Mouse (Mus musculus): ENCODE data around the gene Abraxas2.

Gene Abraxas2

DNA sequence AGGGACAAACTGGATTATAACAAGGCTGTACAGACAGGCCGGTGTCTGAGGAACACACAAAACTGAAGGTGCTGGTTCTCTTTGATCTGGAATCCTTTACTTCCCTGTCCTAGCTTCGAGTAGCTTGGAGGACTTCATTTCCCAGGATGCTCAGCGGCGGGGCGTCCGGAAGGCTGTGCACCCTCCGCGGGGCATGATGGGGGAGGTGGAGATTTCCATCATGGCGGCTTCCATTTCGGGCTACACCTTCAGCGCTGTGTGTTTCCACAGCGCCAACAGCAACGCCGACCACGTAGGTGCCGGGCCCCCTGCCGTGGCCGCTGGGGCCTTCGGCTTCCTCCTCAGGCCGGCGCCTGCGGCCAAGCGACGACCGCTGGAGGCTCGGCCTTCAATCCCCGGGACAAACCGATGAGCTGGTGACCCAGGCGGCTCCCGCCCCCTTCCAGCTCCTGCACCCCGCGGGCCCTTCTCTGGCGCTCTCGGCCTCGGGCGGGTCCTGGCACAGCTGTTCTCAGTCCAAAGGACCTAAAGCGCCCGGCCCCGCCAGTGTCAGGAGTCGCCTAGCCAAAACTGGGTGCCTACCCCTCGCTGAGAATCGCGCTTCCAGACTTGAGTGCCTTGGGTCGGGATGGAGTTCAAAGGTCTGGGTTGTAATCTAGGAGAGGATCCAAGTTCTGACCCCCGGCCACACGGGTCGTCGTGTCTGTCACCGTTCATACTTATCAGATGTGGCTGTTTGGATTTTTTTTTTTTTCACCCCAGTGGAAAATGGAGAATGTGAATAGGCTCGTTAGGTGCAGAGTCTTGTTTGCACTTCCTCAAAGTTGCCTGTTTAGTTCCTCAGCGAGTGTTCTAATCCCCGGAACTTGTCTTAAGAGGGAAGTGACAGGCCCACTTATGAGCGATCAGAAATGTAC lies at the start of gene Abraxas2:
Gene Abraxas2 (plus strand): TSS at position 184 of the 917 bp plus-strand sequence.
- DNase-seq (ENCODE audit: extremely low read depth, insufficient read length, low spot score), result peak; percentile 85

DNA sequence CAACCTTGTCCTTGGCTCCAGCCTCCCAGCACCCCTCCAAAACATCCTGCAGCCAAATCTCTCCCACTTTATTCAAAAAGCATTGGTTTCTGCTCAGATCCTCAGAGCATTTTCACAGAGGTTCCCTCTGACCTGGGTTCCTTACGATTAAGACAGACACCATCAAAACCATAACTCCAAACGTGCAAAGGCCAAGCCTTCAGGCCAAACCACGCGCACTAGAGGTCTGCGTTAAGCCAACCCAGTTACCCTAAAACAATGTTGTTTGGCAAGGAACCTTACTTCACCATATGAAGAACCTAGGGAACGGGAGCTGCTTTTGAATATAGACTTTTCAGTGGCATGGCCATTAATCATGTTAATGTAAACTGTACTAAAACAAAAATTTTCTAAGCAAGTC lies 49.3 kb upstream of the Abraxas2 start:
- no peak for DNase-seq (ENCODE audit: extremely low read depth, insufficient read length, low spot score)

DNA sequence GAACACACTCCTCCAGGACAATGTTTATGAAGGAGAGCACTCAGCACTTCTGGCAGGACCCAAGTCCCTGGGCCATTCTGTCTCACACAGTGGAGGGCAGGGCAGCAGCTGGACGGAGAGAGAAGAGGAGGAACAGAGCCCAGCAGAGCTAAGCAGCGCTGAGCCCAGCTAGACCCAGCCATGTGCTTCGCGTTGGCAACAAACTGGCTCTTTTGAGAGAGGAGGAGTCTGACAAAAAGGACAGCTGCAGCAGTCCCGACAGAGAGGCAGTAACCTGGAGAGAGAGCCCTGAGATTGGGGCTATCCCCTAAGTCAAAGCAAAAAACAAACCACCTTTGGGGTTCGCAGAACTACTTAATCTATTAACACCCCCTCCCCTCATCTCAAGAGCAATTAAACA lies 48.7 kb upstream of the Abraxas2 start:
- DNase-seq (ENCODE audit: extremely low read depth, insufficient read length, low spot score), result no peak

DNA sequence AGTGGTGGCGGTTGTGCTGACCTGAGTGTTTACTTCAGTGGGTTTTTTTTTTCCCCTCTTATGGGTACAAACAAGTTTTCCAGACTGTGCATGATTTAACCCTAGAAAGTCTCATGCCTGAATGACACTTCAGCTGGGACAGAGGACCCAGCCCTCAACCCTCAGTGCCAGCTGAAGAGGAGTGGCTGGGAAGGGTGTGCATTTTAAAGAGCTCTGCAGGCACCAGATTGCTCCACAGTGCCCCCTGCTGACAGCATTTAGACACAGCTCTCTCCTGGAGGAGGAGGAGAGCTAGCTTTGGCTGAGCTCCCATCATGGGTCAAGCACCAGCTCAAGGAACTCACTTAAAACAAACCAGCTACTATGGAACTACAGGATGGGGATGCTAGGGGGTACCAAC lies 48.1 kb upstream of the Abraxas2 start:
- DNase-seq (ENCODE audit: extremely low read depth, insufficient read length, low spot score), result peak; percentile 60

DNA sequence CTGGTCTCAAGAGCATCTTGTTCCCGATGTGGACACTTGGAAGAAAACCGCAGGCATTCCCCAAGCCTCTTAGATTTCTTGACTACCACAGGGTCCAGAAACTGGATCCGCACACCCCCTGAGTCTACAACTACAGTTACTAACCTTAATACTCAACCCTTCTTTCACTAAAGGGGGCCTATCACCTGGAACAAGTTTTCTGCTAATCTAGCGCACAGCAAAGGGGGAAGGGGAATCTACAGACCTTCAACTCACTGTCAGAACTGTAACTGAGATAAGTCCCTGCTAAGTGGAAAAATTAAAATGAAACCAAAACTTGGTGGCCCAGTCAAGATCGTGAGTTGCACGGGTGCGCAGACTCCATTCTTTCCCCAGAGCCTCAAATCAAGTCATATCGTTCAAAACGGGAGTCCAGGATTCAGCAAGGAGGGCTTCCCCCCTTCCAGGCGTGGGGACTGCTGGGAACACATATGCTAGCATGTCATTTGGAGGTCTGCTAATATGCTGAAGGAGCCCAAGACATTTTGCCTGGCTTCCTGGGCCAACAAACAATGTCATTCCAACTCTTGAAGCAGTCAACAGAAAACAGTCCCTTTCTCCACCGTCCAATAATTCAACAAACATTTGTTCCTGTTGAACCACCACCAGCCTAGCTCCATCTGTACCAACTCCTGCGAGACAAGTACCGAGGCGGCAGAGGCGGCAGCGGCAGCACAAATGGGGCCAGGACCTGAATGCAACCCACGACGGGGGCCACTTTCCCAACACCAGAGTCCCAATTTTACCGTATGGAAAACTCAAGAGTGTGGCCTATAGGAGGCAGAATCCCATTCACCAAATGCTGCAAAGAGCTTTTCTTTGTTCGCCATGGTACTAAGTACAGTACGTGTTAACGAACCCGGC lies 47.1 kb upstream of the Abraxas2 start:
- peak; percentile 65 for DNase-seq (ENCODE audit: extremely low read depth, insufficient read length, low spot score)

DNA sequence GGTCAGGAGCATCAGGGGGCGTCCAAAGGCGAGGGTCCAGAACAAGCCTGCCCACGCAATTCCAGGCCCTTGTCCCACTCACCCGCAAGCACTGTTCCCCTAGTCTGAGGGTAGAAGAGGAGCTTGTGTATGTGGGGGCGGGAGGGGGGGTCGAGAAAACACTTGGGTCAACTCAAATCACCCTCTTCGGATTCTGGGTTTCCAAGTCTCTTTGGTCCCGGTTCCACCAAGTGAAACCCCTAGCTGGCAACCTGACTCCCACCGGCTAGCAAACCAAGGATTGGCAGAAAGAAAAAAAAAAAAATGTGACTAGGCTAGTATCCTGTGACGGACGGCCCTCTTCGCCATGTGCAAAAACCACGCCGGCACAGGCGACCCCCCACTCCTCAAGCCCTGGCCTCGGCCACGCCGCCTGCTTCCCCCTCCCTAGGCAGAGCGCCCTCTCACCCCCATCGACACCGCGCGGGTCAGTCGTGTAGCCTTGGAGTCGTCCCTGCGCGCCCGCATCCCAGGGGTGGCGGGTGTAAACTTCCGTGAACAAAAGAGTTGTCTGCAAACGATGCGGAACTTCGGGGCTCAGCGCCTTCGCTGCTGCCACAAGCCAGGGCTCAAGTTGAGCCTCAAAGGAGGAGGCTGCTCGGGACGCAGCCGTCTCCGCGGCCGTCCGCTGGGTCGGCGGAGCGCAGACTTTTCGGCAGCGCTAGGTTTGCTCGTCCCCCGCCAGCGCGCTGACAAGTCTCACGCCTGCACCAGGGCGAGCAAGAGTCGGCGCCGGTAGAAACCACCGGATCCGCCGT lies 46.2 kb upstream of the Abraxas2 start:
- peak; percentile 78 for DNase-seq (ENCODE audit: extremely low read depth, insufficient read length, low spot score)

DNA sequence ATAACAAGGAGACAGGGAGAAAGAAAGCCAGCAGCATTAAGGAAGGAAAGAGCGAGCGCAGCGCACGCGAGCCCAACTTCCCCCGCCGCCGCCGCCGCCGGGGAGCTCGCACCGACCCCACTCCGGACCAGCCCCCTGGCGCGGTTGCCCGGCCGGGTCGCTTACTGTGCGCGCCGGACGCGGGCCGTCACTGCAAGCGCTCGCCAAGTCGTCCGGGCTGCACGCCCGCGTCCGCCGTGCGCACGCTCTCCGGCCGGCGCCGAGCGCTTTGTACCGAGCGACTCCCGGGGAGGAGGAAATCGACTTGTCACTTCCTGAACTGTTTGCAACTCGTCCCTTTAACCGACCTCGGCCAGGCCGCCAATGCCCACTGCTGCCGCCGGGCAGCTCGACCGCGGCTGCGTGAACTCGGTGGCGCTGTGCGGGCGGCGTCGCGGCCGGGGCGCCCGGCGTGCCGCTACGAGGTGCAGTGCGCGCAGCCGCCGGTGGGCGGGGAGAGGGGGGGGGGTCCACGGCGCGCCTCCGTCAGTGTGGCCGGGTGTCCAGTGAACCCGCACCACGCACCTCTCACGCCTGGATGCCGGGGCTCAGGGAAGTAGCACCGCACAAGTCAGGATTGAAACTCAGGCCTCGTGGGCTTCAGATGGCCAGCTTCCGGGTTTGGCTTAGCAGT lies 45.5 kb upstream of the Abraxas2 start, which contains the start of gene Fam53b:
Gene Fam53b (minus strand): TSS at position 471 of the 673 bp plus-strand sequence.
- peak; percentile 87 for DNase-seq (ENCODE audit: extremely low read depth, insufficient read length, low spot score)

DNA sequence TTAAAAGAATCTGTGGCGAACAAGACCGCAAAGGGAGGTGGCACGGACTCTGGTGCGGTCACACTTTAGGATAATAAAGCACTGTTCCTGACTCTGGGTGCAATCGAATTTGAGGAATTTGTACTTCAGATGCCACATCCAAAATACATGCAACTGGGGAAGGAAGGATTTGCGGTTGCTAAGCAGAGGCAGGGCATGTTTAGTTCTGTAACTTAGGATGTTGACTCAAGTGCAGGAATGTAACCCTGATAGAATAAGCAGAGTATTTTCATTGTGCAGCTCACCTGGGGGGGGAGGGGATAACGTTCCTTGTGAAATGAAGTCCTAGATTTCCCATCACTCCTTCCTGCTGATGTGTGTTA lies 45.0 kb upstream of the Abraxas2 start:
- no peak for DNase-seq (ENCODE audit: extremely low read depth, insufficient read length, low spot score)

DNA sequence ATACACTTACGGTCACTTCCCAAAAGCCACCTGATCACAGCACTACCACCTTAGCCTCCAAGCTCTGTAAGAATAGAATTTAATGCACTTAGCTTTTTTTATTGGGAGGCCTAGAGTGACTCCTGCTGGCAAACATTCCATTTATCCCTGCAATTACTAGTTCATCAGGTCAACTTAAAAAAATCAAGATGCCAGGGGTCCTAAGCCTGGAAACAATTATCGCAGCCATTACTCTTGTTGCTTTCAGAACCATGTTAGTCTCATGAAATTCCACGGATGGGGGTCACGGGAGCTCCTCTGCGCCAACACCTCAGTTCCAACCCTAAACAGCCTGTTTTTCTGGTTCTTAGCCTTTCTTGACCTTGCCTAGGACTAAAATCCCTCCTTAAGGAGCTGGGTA lies 43.9 kb upstream of the Abraxas2 start:
- no peak for DNase-seq (ENCODE audit: extremely low read depth, insufficient read length, low spot score)

DNA sequence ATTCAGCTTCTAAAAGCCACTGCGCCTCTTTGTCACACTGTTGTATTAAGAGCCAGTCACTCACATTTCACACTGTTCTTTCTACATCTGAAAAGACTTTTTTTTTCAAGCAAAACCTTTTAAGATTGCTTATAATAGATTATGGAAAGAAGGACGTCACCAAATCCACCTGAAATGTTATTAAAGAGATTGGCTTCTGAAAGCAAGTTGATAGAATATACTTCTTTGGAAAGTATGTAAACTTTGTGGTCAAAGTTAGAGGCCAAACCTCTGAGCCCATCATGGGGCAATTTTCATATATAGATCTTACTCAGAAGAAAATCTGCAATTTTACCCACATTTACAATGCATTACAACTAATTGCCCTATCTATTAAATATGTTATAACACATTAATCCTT lies 42.5 kb upstream of the Abraxas2 start:
- DNase-seq (ENCODE audit: extremely low read depth, insufficient read length, low spot score), result no peak

DNA sequence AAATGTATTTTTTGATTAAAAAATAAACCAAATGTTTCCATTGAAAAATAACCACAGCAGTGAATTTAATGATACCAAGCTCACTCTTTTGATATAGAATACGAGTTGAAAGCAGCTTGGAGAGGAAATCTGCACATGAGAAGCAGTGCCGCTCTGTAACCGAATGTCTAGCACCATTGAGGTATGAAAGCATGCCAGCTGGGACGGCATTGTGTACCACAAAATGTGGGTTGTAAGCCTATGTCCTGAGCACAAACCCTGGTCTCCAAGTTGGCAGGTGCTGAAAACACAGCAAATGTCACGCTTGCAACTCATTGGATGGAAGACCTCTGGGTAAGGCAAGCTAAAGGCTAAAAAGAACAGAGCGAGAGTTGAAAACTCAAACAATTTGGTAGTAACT lies 42.0 kb upstream of the Abraxas2 start:
- no peak for DNase-seq (ENCODE audit: extremely low read depth, insufficient read length, low spot score)

DNA sequence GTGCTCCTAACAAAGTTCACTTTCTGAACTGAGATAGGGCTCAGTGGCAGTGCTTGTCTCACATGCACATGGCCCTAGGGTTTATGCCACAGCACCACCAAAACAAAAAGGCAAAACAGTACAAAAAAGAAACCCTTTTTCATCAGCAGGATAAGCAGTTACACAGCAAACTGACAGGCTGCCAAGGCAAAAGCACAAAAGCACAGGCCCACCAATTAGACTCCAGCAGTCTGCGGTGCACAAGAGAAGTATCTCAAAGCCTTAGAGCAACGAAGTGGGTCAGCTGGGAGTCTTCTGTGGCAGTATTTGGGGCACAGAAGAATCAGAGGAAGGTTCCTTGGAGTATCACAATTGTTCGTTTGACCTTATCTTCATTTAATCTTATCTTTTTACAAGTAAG lies 38.3 kb upstream of the Abraxas2 start:
- DNase-seq (ENCODE audit: extremely low read depth, insufficient read length, low spot score), result no peak

DNA sequence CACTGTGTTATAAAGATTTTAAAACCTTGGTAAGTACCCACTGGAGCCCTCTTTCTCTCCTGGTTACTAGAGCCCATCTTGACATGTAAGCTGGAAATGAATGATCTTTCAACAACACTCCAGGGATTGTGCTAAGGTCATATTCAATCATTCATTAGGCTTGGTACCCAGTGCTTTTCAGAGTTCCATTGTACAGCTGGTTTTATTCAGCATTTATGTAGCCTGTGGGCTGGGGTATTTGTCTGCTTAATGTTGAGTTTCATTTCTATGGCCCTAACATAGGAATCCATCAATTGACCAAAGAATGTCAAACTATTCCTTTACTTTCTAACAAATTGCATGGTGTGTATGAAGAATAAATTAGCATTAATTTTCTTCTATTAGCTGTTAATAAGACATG lies 35.2 kb upstream of the Abraxas2 start:
- no peak for DNase-seq (ENCODE audit: extremely low read depth, insufficient read length, low spot score)

DNA sequence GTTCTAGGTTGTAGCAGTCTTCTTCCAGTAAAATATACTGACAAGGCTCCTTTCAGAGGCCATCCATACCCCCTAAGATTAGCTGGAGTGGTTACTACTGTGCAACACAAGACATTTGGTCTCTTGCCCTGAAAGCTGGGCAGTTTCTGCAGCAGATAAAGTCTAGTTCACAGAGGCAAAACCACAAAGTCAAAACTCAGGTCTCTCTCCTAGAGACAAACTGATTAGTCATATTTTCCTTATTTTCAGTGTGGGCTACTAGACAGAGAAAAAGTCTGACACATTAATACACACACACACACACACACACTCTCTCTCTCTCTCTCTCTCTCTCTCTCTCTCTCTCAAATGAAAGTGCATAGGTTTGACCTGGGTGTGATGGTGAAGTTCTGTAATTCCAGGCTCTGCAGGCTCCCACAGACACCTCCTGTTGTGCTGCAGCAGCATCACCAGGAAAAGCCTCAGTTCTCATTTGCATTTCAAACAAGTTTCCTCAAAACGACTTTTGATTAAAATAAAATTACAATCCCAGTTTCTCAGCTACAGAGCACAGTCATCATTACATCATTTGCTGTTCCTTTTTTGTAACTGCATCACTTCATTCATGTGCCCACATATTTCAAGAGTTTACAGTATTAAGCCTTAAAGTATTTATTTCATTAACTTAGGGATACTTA lies 34.5 kb upstream of the Abraxas2 start:
- peak; percentile 43 for DNase-seq (ENCODE audit: extremely low read depth, insufficient read length, low spot score)

DNA sequence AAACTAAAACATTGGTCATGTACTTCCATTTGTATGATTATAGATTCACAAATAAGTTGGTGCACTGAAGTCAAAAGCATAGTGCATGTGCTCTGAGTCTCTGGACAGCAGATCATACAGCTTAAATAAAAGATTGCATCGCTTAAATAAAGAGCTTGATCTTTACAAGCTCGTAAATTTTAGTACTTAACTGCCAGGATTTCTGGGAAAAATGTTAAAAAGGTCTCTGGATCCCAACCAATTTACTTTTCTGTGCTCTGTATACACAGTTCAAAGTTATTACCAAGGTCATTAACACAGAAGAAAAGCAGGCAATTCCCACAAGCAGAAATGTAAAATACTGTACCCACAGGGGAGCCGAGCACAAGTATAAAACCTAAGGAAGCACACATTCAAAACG lies 28.1 kb upstream of the Abraxas2 start:
- DNase-seq (ENCODE audit: extremely low read depth, insufficient read length, low spot score), result no peak

DNA sequence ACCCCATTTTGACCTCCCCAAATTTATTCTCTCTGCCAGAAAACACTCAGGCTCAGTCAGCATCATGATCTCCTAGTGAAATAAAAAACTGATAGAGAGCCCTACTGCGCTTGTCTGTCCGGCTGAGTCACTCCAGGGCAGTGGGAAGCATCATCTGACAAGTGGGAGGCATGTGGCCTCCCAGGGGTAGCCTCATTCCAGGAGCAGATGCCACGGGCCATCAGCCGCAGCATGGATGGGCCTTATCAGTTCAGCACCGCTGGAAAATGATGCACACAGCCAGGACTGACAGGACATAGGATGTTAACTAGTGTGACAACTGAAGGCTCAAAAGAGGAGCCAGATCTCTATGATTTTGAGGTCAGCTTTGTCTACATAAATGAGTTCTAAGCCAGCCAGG lies 17.7 kb upstream of the Abraxas2 start:
- no peak for DNase-seq (ENCODE audit: extremely low read depth, insufficient read length, low spot score)

DNA sequence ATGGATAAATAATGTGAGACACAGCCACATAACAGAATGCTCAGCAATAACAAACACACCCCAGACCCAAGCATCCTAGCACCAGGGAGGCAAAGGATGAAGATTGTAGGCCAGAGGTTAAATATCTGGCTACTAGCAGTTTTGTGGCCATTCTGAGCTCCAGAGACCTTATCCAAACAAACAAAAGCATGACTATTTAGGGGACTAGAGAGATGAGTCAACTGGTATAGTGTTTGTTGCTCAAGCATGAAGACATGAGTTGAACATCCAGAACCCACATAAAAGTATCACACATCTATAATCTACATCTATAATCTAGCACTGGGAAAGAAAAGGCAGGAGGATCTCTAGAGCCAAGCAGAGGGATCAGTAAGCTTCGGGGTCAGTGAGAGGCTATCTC lies 16.6 kb upstream of the Abraxas2 start:
- DNase-seq (ENCODE audit: extremely low read depth, insufficient read length, low spot score), result no peak

DNA sequence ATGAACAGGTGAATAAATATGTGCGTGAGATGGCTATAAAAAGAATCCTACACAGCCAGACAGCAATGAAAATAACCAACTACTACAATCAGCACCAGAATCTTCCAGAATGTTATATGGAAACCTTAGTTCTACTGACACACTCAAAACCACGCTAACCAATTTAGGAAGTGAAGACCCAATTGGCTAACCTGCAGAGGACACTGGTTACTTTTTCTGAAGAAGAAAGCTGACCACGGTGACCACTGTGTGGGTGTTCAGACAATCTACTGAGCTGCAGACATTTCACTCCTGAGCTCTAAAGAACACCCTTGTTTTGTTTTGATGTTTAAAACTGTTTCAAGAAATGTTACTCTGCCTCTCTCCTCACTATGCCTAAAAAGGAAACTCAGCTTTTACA lies 15.9 kb upstream of the Abraxas2 start:
- no peak for DNase-seq (ENCODE audit: extremely low read depth, insufficient read length, low spot score)

DNA sequence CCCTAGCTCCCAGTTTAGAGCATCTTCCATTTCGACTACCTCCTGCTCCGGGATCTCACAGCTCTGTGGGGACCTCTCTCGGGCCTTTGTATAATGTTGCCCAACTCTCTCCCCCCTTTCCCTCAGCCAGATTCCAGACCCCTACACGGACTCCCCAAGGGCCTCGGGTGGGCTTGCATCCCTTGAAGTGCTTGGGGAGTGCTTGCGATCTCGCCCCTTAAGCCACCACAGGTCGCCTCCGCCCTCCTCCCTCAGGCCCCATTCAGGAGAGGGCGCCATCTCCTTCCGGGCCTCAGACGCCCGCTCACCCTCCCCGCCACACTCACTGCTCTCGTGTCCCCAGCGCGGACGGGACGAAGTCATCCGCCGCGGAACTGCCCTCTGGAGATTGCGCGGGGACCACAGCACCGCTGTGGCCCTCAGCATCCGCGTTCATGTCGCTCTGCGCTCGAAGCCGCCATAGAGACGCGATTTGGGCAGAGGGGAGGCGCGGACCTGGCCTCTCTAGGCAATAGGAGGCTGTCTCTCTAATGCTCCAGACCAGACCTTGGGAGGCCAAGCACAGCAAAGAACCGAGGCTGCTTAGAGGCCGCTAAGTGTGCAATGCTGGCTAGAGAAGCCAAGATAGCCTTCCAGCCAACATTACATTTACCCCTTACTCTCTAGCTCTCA lies 6.7 kb upstream of the Abraxas2 start, which contains the start of gene Eef1akmt2:
Gene Eef1akmt2 (minus strand): TSS at position 501 of the 672 bp plus-strand sequence.
- DNase-seq (ENCODE audit: extremely low read depth, insufficient read length, low spot score), result peak; percentile 87

All from 3134 (cell line).